ENCODE assay signal across 9 mouse cellular contexts in genomic region chr7:30062478-30062877, GRCm38 (mm10). TPM values are rescaled to one million over a fixed set of nuclear protein-coding genes. Genes with fewer than 3 reads are reported as not detected.
DNase-seq lines count a peak whose midpoint lies in the region; ATAC-seq and TF ChIP-seq lines count a peak whose summit lies in the region.
"Had no signal": no experiment of that assay in that cellular context is flagged by ENCODE, and none has a peak within 500 bp of the region (broad histone marks: within the 10 kb centered on the region; RNA-seq: fewer than 3 reads in every experiment).

No protein-coding gene starts in this region.

- TF ChIP-seq CTCF in forebrain, postnatal 0 days (IDR thresholded peaks at IDR 0.05; ENCODE audit: low read depth): peak; percentile 52
- peak; percentile 23; the same call in 1 of the 2 replicates for TF ChIP-seq CTCF in small intestine, adult 2 months (IDR thresholded peaks at IDR 0.05; ENCODE audit: extremely low read depth, insufficient read length, insufficient replicate concordance, low read depth, low read length)

- no peaks in the 10 kb centered on the region for H3K4me1 ChIP-seq in forebrain, postnatal 0 days (ENCODE audit: insufficient read depth)
- H3K4me1 ChIP-seq in forebrain, embryonic 16.5 days (replicated peaks; ENCODE audit: control insufficient read depth, insufficient read depth, low read length): no peaks in the 10 kb centered on the region
- H3K4me1 ChIP-seq in midbrain, embryonic 14.5 days (ENCODE audit: control insufficient read depth, insufficient read depth, low read length): no peaks in the 10 kb centered on the region
- H3K4me1 ChIP-seq in midbrain, embryonic 11.5 days (ENCODE audit: control insufficient read depth, insufficient read depth, low read length): no peaks in the 10 kb centered on the region
- H3K4me1 ChIP-seq in small intestine, adult 2 months (ENCODE audit: control insufficient read depth, insufficient read depth, insufficient read length, low read length): no peaks in the 10 kb centered on the region

- no peak overlapping the region for H3K27ac ChIP-seq in forebrain, postnatal 0 days (ENCODE audit: low read depth, low read length)
- H3K27ac ChIP-seq in forebrain, embryonic 16.5 days (ENCODE audit: low read length): no peak overlapping the region
- no peak overlapping the region for H3K27ac ChIP-seq in midbrain, embryonic 14.5 days (replicated peaks; ENCODE audit: low read depth, low read length)
- no peak overlapping the region for H3K27ac ChIP-seq in midbrain, embryonic 11.5 days (ENCODE audit: low read depth, low read length)
- H3K27ac ChIP-seq in small intestine, adult 2 months (ENCODE audit: insufficient read depth, low read depth, low read length): no peak overlapping the region

- intact Hi-C loops in left cerebral cortex, postnatal 25 days (cut with DNase I): no loop called here

- H3K9ac ChIP-seq in forebrain, postnatal 0 days: no peak overlapping the region
- no peak overlapping the region for H3K9ac ChIP-seq in forebrain, embryonic 16.5 days (replicated peaks; ENCODE audit: low read depth, low read length)
- no peak overlapping the region for H3K9ac ChIP-seq in midbrain, embryonic 14.5 days (replicated peaks; ENCODE audit: low read length)
- H3K9ac ChIP-seq in midbrain, embryonic 11.5 days (ENCODE audit: low read length): no peak overlapping the region

- peaks cover 76% of the 10 kb centered on the region for H3K36me3 ChIP-seq in forebrain, postnatal 0 days (ENCODE audit: insufficient read depth)
- H3K36me3 ChIP-seq in forebrain, embryonic 16.5 days (ENCODE audit: control insufficient read depth, insufficient read depth): peaks cover 15% of the 10 kb centered on the region; the same call in 1 of the 2 replicates
- H3K36me3 ChIP-seq in midbrain, embryonic 14.5 days (ENCODE audit: control insufficient read depth, insufficient read depth, low read length): peaks cover 83% of the 10 kb centered on the region
- no peaks in the 10 kb centered on the region; the same call in 1 of the 2 replicates for H3K36me3 ChIP-seq in midbrain, embryonic 11.5 days (ENCODE audit: control insufficient read depth, insufficient read depth, low read length)
- H3K36me3 ChIP-seq in small intestine, adult 2 months (ENCODE audit: control insufficient read depth, insufficient read depth, low read length): peaks cover 2% of the 10 kb centered on the region; the same call in 1 of the 2 replicates

- TF ChIP-seq POLR2A in small intestine, adult 2 months (IDR thresholded peaks at IDR 0.05; ENCODE audit: low read depth, low read length): no peak

- H3K27me3 ChIP-seq in forebrain, postnatal 0 days (ENCODE audit: insufficient read depth, low read length): no peaks in the 10 kb centered on the region
- no peaks in the 10 kb centered on the region for H3K27me3 ChIP-seq in forebrain, embryonic 16.5 days (replicated peaks; ENCODE audit: control insufficient read depth, insufficient read depth, low read length)
- H3K27me3 ChIP-seq in midbrain, embryonic 14.5 days (ENCODE audit: control insufficient read depth, insufficient read depth, low read length): no peaks in the 10 kb centered on the region
- no peaks in the 10 kb centered on the region for H3K27me3 ChIP-seq in midbrain, embryonic 11.5 days (ENCODE audit: control insufficient read depth, insufficient read depth, low read length)
- H3K27me3 ChIP-seq in small intestine, adult 2 months (ENCODE audit: control insufficient read depth, insufficient read depth, low read length): no peaks in the 10 kb centered on the region

- 91% methylated on average over 5 of the region's 5 CpGs for WGBS in forebrain, postnatal 0 days
- 93% methylated on average over 5 of the region's 5 CpGs for WGBS in forebrain, embryonic 16.5 days
- WGBS in midbrain, embryonic 14.5 days: 87% methylated on average over 5 of the region's 5 CpGs
- 83% methylated on average over 5 of the region's 5 CpGs for WGBS in midbrain, embryonic 11.5 days
- WGBS in small intestine, adult 2 months: 89% methylated on average over 5 of the region's 5 CpGs

- no peak overlapping the region for H3K4me3 ChIP-seq in forebrain, postnatal 0 days (ENCODE audit: low read depth, low read length)
- H3K4me3 ChIP-seq in forebrain, embryonic 16.5 days (replicated peaks; ENCODE audit: low read length): no peak overlapping the region
- H3K4me3 ChIP-seq in midbrain, embryonic 14.5 days (replicated peaks; ENCODE audit: low read depth, low read length): no peak overlapping the region
- H3K4me3 ChIP-seq in midbrain, embryonic 11.5 days (ENCODE audit: low read depth, low read length): no peak overlapping the region
- no peak overlapping the region for H3K4me3 ChIP-seq in small intestine, adult 2 months (ENCODE audit: low read depth, low read length)
- H3K4me3 ChIP-seq: myocyte had no signal

- no peaks in the 10 kb centered on the region for H3K9me3 ChIP-seq in forebrain, postnatal 0 days (ENCODE audit: low read length)
- H3K9me3 ChIP-seq in forebrain, embryonic 16.5 days (ENCODE audit: control insufficient read depth, low read length): no peaks in the 10 kb centered on the region
- H3K9me3 ChIP-seq in midbrain, embryonic 14.5 days (ENCODE audit: control insufficient read depth, low read length): no peaks in the 10 kb centered on the region
- no peaks in the 10 kb centered on the region for H3K9me3 ChIP-seq in midbrain, embryonic 11.5 days (ENCODE audit: control insufficient read depth, low read length)

- ATAC-seq in forebrain, postnatal 0 days: no peak
- no peak for ATAC-seq in forebrain, embryonic 16.5 days
- ATAC-seq in midbrain, embryonic 14.5 days (ENCODE audit: low FRiP score, low TSS enrichment): no peak
- no peak for ATAC-seq in midbrain, embryonic 11.5 days (ENCODE audit: low FRiP score)

- H3K4me2 ChIP-seq in forebrain, postnatal 0 days (ENCODE audit: low read depth): no peak overlapping the region
- no peak overlapping the region for H3K4me2 ChIP-seq in forebrain, embryonic 16.5 days (ENCODE audit: low read length)
- no peak overlapping the region for H3K4me2 ChIP-seq in midbrain, embryonic 14.5 days (ENCODE audit: low read length)
- no peak overlapping the region for H3K4me2 ChIP-seq in midbrain, embryonic 11.5 days

- DNase-seq in forebrain, postnatal 0 days: peak; percentile 20
- peak; percentile 21 for DNase-seq in midbrain, embryonic 14.5 days
- DNase-seq in midbrain, embryonic 11.5 days (ENCODE audit: low spot score, missing footprints): no peak
- DNase-seq in c-Kit-positive CD71-positive TER-119-positive erythroid progenitor cells, embryonic 14.5 days (ENCODE audit: low spot score): peak; percentile 22
- DNase-seq in left cerebral cortex, postnatal 25 days (ENCODE audit: low spot score in 2 of 2): no peak
- no peak for DNase-seq in frontal cortex, adult 2 months (ENCODE audit: extremely low spot score in 1 of 2, low spot score in 1 of 2)

RNA-seq across cellular contexts. Expression of gene Zfp82, which starts 10.2 kb away (rescaled TPM):
- 8.0 and 11.0 TPM in 2 replicates for total RNA-seq in forebrain, postnatal 0 days (2014; rRNA removed)
- 5.9 and 7.3 TPM in 2 replicates for polyA plus RNA-seq in forebrain, postnatal 0 days (2015; fragmentation: Nextera tagmentation; extraction: Ambion mirVana)
- polyA plus RNA-seq in forebrain, embryonic 16.5 days (2015; fragmentation: Nextera tagmentation; extraction: Ambion mirVana): 16.4 and 17.5 TPM in 2 replicates
- polyA plus RNA-seq in midbrain, embryonic 14.5 days (2014; fragmentation: Nextera tagmentation; extraction: Ambion mirVana): 11.3 and 11.6 TPM in 2 replicates
- polyA plus RNA-seq in midbrain, embryonic 11.5 days (2014; fragmentation: Nextera tagmentation; extraction: Ambion mirVana): 7.4 and 8.8 TPM in 2 replicates
- 0.23 and 0.25 TPM in 2 replicates for polyA plus RNA-seq in small intestine, adult 2 months (2012; rRNA removed)
- 1 to 10 TPM; 5.0 to 5.1 TPM for total RNA-seq in left cerebral cortex, postnatal 25 days (2021)
- 2.6 and 3.4 TPM in 2 replicates for polyA plus RNA-seq in frontal cortex, adult 2 months (2012; rRNA removed)

RNA-seq across cellular contexts. Expression of gene Zfp14, which starts 11.3 kb away (rescaled TPM):
- 13.2 and 15.2 TPM in 2 replicates for total RNA-seq in forebrain, postnatal 0 days (2014; rRNA removed)
- 5.3 and 6.9 TPM in 2 replicates for polyA plus RNA-seq in forebrain, postnatal 0 days (2015; fragmentation: Nextera tagmentation; extraction: Ambion mirVana)
- polyA plus RNA-seq in forebrain, embryonic 16.5 days (2015; fragmentation: Nextera tagmentation; extraction: Ambion mirVana): 14.2 and 14.7 TPM in 2 replicates
- polyA plus RNA-seq in midbrain, embryonic 14.5 days (2014; fragmentation: Nextera tagmentation; extraction: Ambion mirVana): 13.5 and 14.3 TPM in 2 replicates
- polyA plus RNA-seq in midbrain, embryonic 11.5 days (2014; fragmentation: Nextera tagmentation; extraction: Ambion mirVana): 6.1 and 6.2 TPM in 2 replicates
- polyA plus RNA-seq in small intestine, adult 2 months (2012; rRNA removed): 0.58 and 0.62 TPM in 2 replicates
- 1 to 10 TPM; 7.2 to 8.5 TPM for total RNA-seq in left cerebral cortex, postnatal 25 days (2021)
- polyA plus RNA-seq in frontal cortex, adult 2 months (2012; rRNA removed): 10.5 TPM in 2 replicates

RNA-seq across cellular contexts. Expression of gene Gm26920, which starts 27.7 kb away (rescaled TPM):
- 1.0 TPM in 1 of 2 replicates, not detected in the other for total RNA-seq in forebrain, postnatal 0 days (2014; rRNA removed)
- 0.38 and 1.1 TPM in 2 replicates for polyA plus RNA-seq in forebrain, postnatal 0 days (2015; fragmentation: Nextera tagmentation; extraction: Ambion mirVana)
- 2.5 and 3.3 TPM in 2 replicates for polyA plus RNA-seq in forebrain, embryonic 16.5 days (2015; fragmentation: Nextera tagmentation; extraction: Ambion mirVana)
- 1.7 and 1.8 TPM in 2 replicates for polyA plus RNA-seq in midbrain, embryonic 14.5 days (2014; fragmentation: Nextera tagmentation; extraction: Ambion mirVana)
- polyA plus RNA-seq in midbrain, embryonic 11.5 days (2014; fragmentation: Nextera tagmentation; extraction: Ambion mirVana): 1.2 and 2.4 TPM in 2 replicates
- polyA plus RNA-seq in small intestine, adult 2 months (2012; rRNA removed): 0.06 TPM in 1 of 2 replicates, not detected in the other
- not detected for total RNA-seq in left cerebral cortex, postnatal 25 days (2021)
- polyA plus RNA-seq in frontal cortex, adult 2 months (2012; rRNA removed): 0.61 TPM in 1 of 2 replicates, not detected in the other

RNA-seq across cellular contexts. Expression of gene Zfp566, which starts 27.8 kb away (rescaled TPM):
- 3.6 and 5.0 TPM in 2 replicates for total RNA-seq in forebrain, postnatal 0 days (2014; rRNA removed)
- polyA plus RNA-seq in forebrain, postnatal 0 days (2015; fragmentation: Nextera tagmentation; extraction: Ambion mirVana): 15.6 and 19.6 TPM in 2 replicates
- polyA plus RNA-seq in forebrain, embryonic 16.5 days (2015; fragmentation: Nextera tagmentation; extraction: Ambion mirVana): 20.6 and 22.1 TPM in 2 replicates
- polyA plus RNA-seq in midbrain, embryonic 14.5 days (2014; fragmentation: Nextera tagmentation; extraction: Ambion mirVana): 17.5 and 21.1 TPM in 2 replicates
- 14.8 and 15.7 TPM in 2 replicates for polyA plus RNA-seq in midbrain, embryonic 11.5 days (2014; fragmentation: Nextera tagmentation; extraction: Ambion mirVana)
- 0.11 and 0.95 TPM in 2 replicates for polyA plus RNA-seq in small intestine, adult 2 months (2012; rRNA removed)
- total RNA-seq in left cerebral cortex, postnatal 25 days (2021): 1 to 10 TPM; 7.2 to 7.5 TPM
- 6.3 and 7.0 TPM in 2 replicates for polyA plus RNA-seq in frontal cortex, adult 2 months (2012; rRNA removed)

RNA-seq across cellular contexts. Expression of gene Zfp260, which starts 32.1 kb away (rescaled TPM):
- 69.8 and 81.0 TPM in 2 replicates for total RNA-seq in forebrain, postnatal 0 days (2014; rRNA removed)
- 51.2 and 55.5 TPM in 2 replicates for polyA plus RNA-seq in forebrain, postnatal 0 days (2015; fragmentation: Nextera tagmentation; extraction: Ambion mirVana)
- 112 and 137 TPM in 2 replicates for polyA plus RNA-seq in forebrain, embryonic 16.5 days (2015; fragmentation: Nextera tagmentation; extraction: Ambion mirVana)
- polyA plus RNA-seq in midbrain, embryonic 14.5 days (2014; fragmentation: Nextera tagmentation; extraction: Ambion mirVana): 86.6 and 101 TPM in 2 replicates
- polyA plus RNA-seq in midbrain, embryonic 11.5 days (2014; fragmentation: Nextera tagmentation; extraction: Ambion mirVana): 138 and 139 TPM in 2 replicates
- 2.6 and 7.1 TPM in 2 replicates for polyA plus RNA-seq in small intestine, adult 2 months (2012; rRNA removed)
- total RNA-seq in left cerebral cortex, postnatal 25 days (2021): 10 to 100 TPM; 64.5 to 64.6 TPM
- polyA plus RNA-seq in frontal cortex, adult 2 months (2012; rRNA removed): 34.8 and 35.4 TPM in 2 replicates

Comparison
In these comparisons a context has a peak if more than half of its experiments do, and no peak if none do; other contexts are left out.
1. DNase-seq: peak in forebrain, postnatal 0 days (single experiment), midbrain, embryonic 14.5 days (single experiment) and c-Kit-positive CD71-positive TER-119-positive erythroid progenitor cells, embryonic 14.5 days (single experiment); none in midbrain, embryonic 11.5 days (single experiment), left cerebral cortex, postnatal 25 days (0 of 2) and frontal cortex, adult 2 months (0 of 2).